ENCODE assay signal across 14 mouse cellular contexts in genomic region chr13:57595761-57596051, GRCm38 (mm10).
DNase-seq lines count a peak whose midpoint lies in the region; ATAC-seq lines count a peak whose summit lies in the region.
"Had no signal": no experiment of that assay in that cellular context is flagged by ENCODE, and none has a peak within 500 bp of the region (broad histone marks: within the 10 kb centered on the region; RNA-seq: fewer than 3 reads in every experiment).

No protein-coding gene starts in this region.

- peak overlapping the region; percentile 41 for H3K9ac ChIP-seq in neural tube, embryonic 11.5 days (ENCODE audit: low read length)
- H3K9ac ChIP-seq in hindbrain, embryonic 14.5 days: peak overlapping the region; percentile 41
- H3K9ac ChIP-seq in midbrain, embryonic 13.5 days (replicated peaks): peak overlapping the region; percentile 24; the same call in 1 of the 2 replicates
- H3K9ac ChIP-seq: embryonic facial prominence, embryonic 13.5 days; liver, embryonic 14.5 days had no signal

- H3K4me1 ChIP-seq in neural tube, embryonic 11.5 days (ENCODE audit: control insufficient read depth, insufficient read depth, low read length): peaks cover 8% of the 10 kb centered on the region; the same call in 1 of the 2 replicates
- peaks cover 19% of the 10 kb centered on the region for H3K4me1 ChIP-seq in hindbrain, embryonic 14.5 days (replicated peaks; ENCODE audit: control insufficient read depth, insufficient read depth, low read length)
- peaks cover 26% of the 10 kb centered on the region for H3K4me1 ChIP-seq in midbrain, embryonic 13.5 days (replicated peaks)
- H3K4me1 ChIP-seq: embryonic facial prominence, embryonic 13.5 days had no signal

- H3K9me3 ChIP-seq in neural tube, embryonic 11.5 days (ENCODE audit: control insufficient read depth, low read length): no peaks in the 10 kb centered on the region
- H3K9me3 ChIP-seq in hindbrain, embryonic 14.5 days (ENCODE audit: control insufficient read depth, low read length): no peaks in the 10 kb centered on the region
- no peaks in the 10 kb centered on the region for H3K9me3 ChIP-seq in midbrain, embryonic 13.5 days
- H3K9me3 ChIP-seq: embryonic facial prominence, embryonic 13.5 days had no signal

- DNase-seq in neural tube, embryonic 11.5 days (ENCODE audit: low spot score): no peak
- no peak for DNase-seq in neural tube, embryonic 10.5 days (ENCODE audit: extremely low spot score, low spot score)
- no peak for DNase-seq in hindbrain, embryonic 14.5 days (ENCODE audit: low spot score)
- peak; percentile 36 for DNase-seq in telencephalon, adult 2 months (ENCODE audit: low read depth, low spot score)
- no peak for DNase-seq in spleen, postnatal 14 days (ENCODE audit: low spot score in 2 of 2)
- DNase-seq in lung, postnatal 25 days (ENCODE audit: low spot score): no peak
- DNase-seq in thymus, postnatal 4 days: no peak
- DNase-seq: cerebellum, postnatal 25 days; kidney, adult 9 months; lung, postnatal 36 days; thymus, adult 18-20 months had no signal

- peaks cover 16% of the 10 kb centered on the region; the same call in 1 of the 2 replicates for H3K27me3 ChIP-seq in neural tube, embryonic 11.5 days (ENCODE audit: control insufficient read depth, insufficient read depth, low read length)
- peaks cover 34% of the 10 kb centered on the region for H3K27me3 ChIP-seq in hindbrain, embryonic 14.5 days (ENCODE audit: control insufficient read depth, insufficient read depth, low read length)
- peaks cover 50% of the 10 kb centered on the region for H3K27me3 ChIP-seq in midbrain, embryonic 13.5 days
- H3K27me3 ChIP-seq: embryonic facial prominence, embryonic 13.5 days had no signal

- peak overlapping the region; percentile 2; the same call in 1 of the 2 replicates for H3K4me2 ChIP-seq in neural tube, embryonic 11.5 days (ENCODE audit: low read depth)
- H3K4me2 ChIP-seq in hindbrain, embryonic 14.5 days (replicated peaks): peak overlapping the region; percentile 28
- peak overlapping the region; percentile 18 for H3K4me2 ChIP-seq in midbrain, embryonic 13.5 days (replicated peaks)
- H3K4me2 ChIP-seq: embryonic facial prominence, embryonic 13.5 days had no signal

- H3K36me3 ChIP-seq in neural tube, embryonic 11.5 days (ENCODE audit: control insufficient read depth, insufficient read depth, low read length): no peaks in the 10 kb centered on the region
- no peaks in the 10 kb centered on the region for H3K36me3 ChIP-seq in hindbrain, embryonic 14.5 days (replicated peaks; ENCODE audit: control insufficient read depth, insufficient read depth)
- H3K36me3 ChIP-seq in midbrain, embryonic 13.5 days: no peaks in the 10 kb centered on the region
- H3K36me3 ChIP-seq: embryonic facial prominence, embryonic 13.5 days had no signal

- 81% methylated on average over 6 of the region's 6 CpGs for WGBS in neural tube, embryonic 11.5 days
- 68% methylated on average over 6 of the region's 6 CpGs for WGBS in hindbrain, embryonic 14.5 days
- 72% methylated on average over 6 of the region's 6 CpGs for WGBS in midbrain, embryonic 13.5 days

- no peak overlapping the region for H3K4me3 ChIP-seq in neural tube, embryonic 11.5 days (ENCODE audit: low read depth, low read length)
- H3K4me3 ChIP-seq in hindbrain, embryonic 14.5 days (replicated peaks; ENCODE audit: low read length): no peak overlapping the region
- no peak overlapping the region for H3K4me3 ChIP-seq in midbrain, embryonic 13.5 days (replicated peaks)
- H3K4me3 ChIP-seq: embryonic facial prominence, embryonic 13.5 days had no signal

- no peak for ATAC-seq in neural tube, embryonic 11.5 days (ENCODE audit: insufficient read depth, low FRiP score, low TSS enrichment)
- ATAC-seq in hindbrain, embryonic 14.5 days (ENCODE audit: low FRiP score): no peak
- ATAC-seq in midbrain, embryonic 13.5 days: no peak

- H3K27ac ChIP-seq in neural tube, embryonic 11.5 days (ENCODE audit: low read depth, low read length): peak overlapping the region; percentile 76
- peak overlapping the region; percentile 89 for H3K27ac ChIP-seq in hindbrain, embryonic 14.5 days
- H3K27ac ChIP-seq in midbrain, embryonic 13.5 days: peak overlapping the region; percentile 87
- H3K27ac ChIP-seq: embryonic facial prominence, embryonic 13.5 days; liver, embryonic 14.5 days had no signal
